1 mouse cellular context compared by ENCODE assay signal in genomic region chr2:74726973-74727639, GRCm38 (mm10).
TF ChIP-seq lines count a peak whose summit lies in the region.

No protein-coding gene starts in this region.

TF ChIP-seq in MEL, 35 proteins besides CTCF, POLR2A, EP300 and RAD21 (continued from another document):
- TF ChIP-seq CHD2 (IDR thresholded peaks at IDR 0.05; ENCODE audit: low read length) = no peak
